Mouse (Mus musculus) limb, embryonic 15.5 days (tissue): ENCODE results near the gene Tsr1. TPM values are rescaled to one million over a fixed set of nuclear protein-coding genes. Genes with fewer than 3 reads are reported as not detected.

ENCODE experiments used
- ATAC-seq: fragments of 200-750 bp; cut with Nextera tagmentation; 2 replicates; pipeline ENCODE4 v1.8.0; 2017; ENCODE audit warnings: low read depth, moderate TSS enrichment; ENCODE audit not compliant: insufficient number of reproducible peaks, low FRiP score, low TSS enrichment
- H3K27ac ChIP-seq: fragments of 300-500 bp; sonication (generic); 2 replicates; pipeline ENCODE4 v1.5.1; 2015; ENCODE audit warnings: moderate library complexity, mild to moderate bottlenecking, inconsistent platforms
- H3K27me3 ChIP-seq: fragments of 300-500 bp; sonication (generic); 2 replicates; pipeline ENCODE4 v1.6.1; 2015; ENCODE audit warnings: inconsistent platforms
- H3K36me3 ChIP-seq: fragments of 300-500 bp; sonication (generic); 2 replicates; pipeline ENCODE4 v1.6.1; 2015; ENCODE audit warnings: inconsistent platforms
- H3K4me1 ChIP-seq: fragments of 300-500 bp; sonication (generic); 2 replicates; pipeline ENCODE4 v1.6.1; 2015; ENCODE audit warnings: inconsistent platforms
- H3K4me2 ChIP-seq: fragments of 300-500 bp; sonication (generic); 2 replicates; pipeline ENCODE4 v1.6.1; 2015; ENCODE audit warnings: mild to moderate bottlenecking, inconsistent platforms
- H3K4me3 ChIP-seq: fragments of 300-500 bp; sonication (generic); 2 replicates; pipeline ENCODE4 v1.5.1; 2015; ENCODE audit warnings: mild to moderate bottlenecking, inconsistent platforms
- H3K9ac ChIP-seq: fragments of 300-500 bp; sonication (generic); 2 replicates; pipeline ENCODE4 v1.6.1; 2015; ENCODE audit warnings: inconsistent platforms
- H3K9me3 ChIP-seq: fragments of 300-500 bp; sonication (generic); 2 replicates; pipeline ENCODE4 v1.6.1; 2016; ENCODE audit warnings: inconsistent platforms
- WGBS: fragments of 180-500 bp; shearing (Covaris S2); methylation state at CpG from one replicate; pipeline ENCODE4 v1.1.7; 2015; 5-methylcytosine and 5-hydroxymethylcytosine counted together
- polyA plus RNA-seq: library from polyadenylated mRNA; unstranded; fragments of >200 nt; fragmentation: Nextera tagmentation; extraction: Ambion mirVana; gene quantifications from 2 replicates; pipeline ENCODE4 v1.2.1, GENCODE M21; 2015

The Tsr1 gene
- polyA plus RNA-seq, 1 experiment from 2014 or later: 45.4 TPM

GRCm38 (mm10) chr11:74901555-74901954 is 3.7 kb downstream of the Tsr1 start:
- Histone ChIP-seq H3K27me3 (no peaks in the 10 kb centered on the region), H3K36me3 (peaks cover 68% of the 10 kb centered on the region), H3K9me3 (no peaks in the 10 kb centered on the region), H3K4me3 (no peak overlapping the region), H3K4me2 (no peak overlapping the region), H3K27ac (no peak overlapping the region), H3K9ac (no peak overlapping the region), H3K4me1 (peaks cover 19% of the 10 kb centered on the region)
- WGBS: 88% methylated on average over 6 of the region's 6 CpGs
- no peak for ATAC-seq

- ATAC-seq: no peak
- 93% methylated on average over 5 of the region's 5 CpGs for WGBS
- Histone ChIP-seq H3K36me3 (peaks cover 76% of the 10 kb centered on the region), H3K9ac (no peak overlapping the region), H3K4me1 (peaks cover 15% of the 10 kb centered on the region; the same call in 1 of the 2 replicates), H3K9me3 (no peaks in the 10 kb centered on the region), H3K27me3 (no peaks in the 10 kb centered on the region), H3K4me3 (no peak overlapping the region), H3K4me2 (no peak overlapping the region), H3K27ac (no peak overlapping the region)
Measured at GRCm38 (mm10) chr11:74902416-74902815, 4.5 kb downstream of the Tsr1 start.

DNA sequence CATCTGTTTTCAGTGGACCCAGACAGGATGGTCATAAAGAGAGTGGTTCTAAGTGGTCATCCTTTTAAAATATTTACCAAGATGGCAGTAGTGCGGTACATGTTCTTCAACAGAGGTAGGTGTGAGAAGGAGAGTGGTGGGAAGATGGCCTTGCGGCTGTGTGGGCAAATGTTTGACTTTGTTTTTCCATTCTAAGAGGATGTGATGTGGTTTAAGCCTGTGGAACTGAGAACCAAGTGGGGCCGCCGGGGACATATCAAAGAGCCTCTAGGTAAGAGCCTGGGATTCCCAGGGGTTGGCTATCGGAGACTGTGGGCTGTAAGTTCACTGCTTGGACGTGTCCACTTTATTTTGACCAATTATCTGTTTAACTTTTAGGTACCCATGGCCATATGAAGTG is 10.0 kb downstream of the Tsr1 start:
- no peak overlapping the region for H3K4me3 ChIP-seq
- no peaks in the 10 kb centered on the region for H3K4me1 ChIP-seq
- no peak for ATAC-seq
- no peak overlapping the region for H3K9ac ChIP-seq
- no peak overlapping the region for H3K4me2 ChIP-seq
- peaks cover 76% of the 10 kb centered on the region for H3K36me3 ChIP-seq
- H3K27me3 ChIP-seq: no peaks in the 10 kb centered on the region
- H3K27ac ChIP-seq: no peak overlapping the region
- 90% methylated on average over 6 of the region's 6 CpGs for WGBS
- H3K9me3 ChIP-seq: no peaks in the 10 kb centered on the region

GRCm38 (mm10) chr11:74908618-74909399 is 10.9 kb downstream of the Tsr1 start:
- 80% methylated on average over 12 of the region's 12 CpGs for WGBS
- ATAC-seq: no peak
- Histone ChIP-seq H3K4me3 (no peak overlapping the region), H3K9me3 (no peaks in the 10 kb centered on the region), H3K27me3 (no peaks in the 10 kb centered on the region), H3K4me1 (no peaks in the 10 kb centered on the region), H3K9ac (no peak overlapping the region), H3K36me3 (peaks cover 66% of the 10 kb centered on the region), H3K27ac (no peak overlapping the region), H3K4me2 (no peak overlapping the region)

DNA sequence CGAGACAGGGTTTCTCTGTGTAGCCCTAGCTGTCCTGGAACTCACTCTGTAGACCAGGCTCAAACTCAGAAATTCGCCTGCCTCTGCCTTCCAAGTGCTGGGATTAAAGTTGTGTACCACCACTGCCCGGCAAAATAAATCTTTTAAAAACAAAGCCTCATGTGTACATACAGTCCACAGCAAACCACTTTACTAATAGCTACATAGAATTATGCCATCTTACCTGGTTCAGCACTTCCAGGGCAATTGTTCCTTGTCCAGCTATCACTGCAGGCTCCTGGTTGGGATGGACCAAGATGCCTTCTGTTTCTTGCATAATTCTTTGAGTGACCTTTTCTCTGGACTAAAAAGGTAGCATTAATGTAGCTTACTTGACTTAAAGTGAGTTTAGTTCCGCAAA is 12.1 kb downstream of the Tsr1 start:
- no peak for ATAC-seq
- no peaks in the 10 kb centered on the region for H3K4me1 ChIP-seq
- WGBS: 90% methylated on average over 4 of the region's 4 CpGs
- H3K4me2 ChIP-seq: no peak overlapping the region
- H3K9me3 ChIP-seq: no peaks in the 10 kb centered on the region
- peaks cover 55% of the 10 kb centered on the region for H3K36me3 ChIP-seq
- no peak overlapping the region for H3K27ac ChIP-seq
- no peak overlapping the region for H3K9ac ChIP-seq
- H3K4me3 ChIP-seq: no peak overlapping the region
- H3K27me3 ChIP-seq: no peaks in the 10 kb centered on the region

- no peak overlapping the region for H3K4me3 ChIP-seq
- no peak overlapping the region for H3K9ac ChIP-seq
- WGBS: 80% methylated on average over 3 of the region's 3 CpGs
- H3K4me1 ChIP-seq: no peaks in the 10 kb centered on the region; the same call in 1 of the 2 replicates
- ATAC-seq: no peak
- H3K4me2 ChIP-seq: no peak overlapping the region
- H3K27me3 ChIP-seq: no peaks in the 10 kb centered on the region
- peaks cover 30% of the 10 kb centered on the region for H3K36me3 ChIP-seq
- H3K27ac ChIP-seq: no peak overlapping the region
- H3K9me3 ChIP-seq: no peaks in the 10 kb centered on the region
Measured at GRCm38 (mm10) chr11:74912492-74912891, 14.6 kb downstream of the Tsr1 start.

GRCm38 (mm10) chr11:74919249-74919648 is 21.4 kb downstream of the Tsr1 start:
- Histone ChIP-seq H3K9me3 (no peaks in the 10 kb centered on the region), H3K9ac (no peak overlapping the region), H3K36me3 (peaks cover 29% of the 10 kb centered on the region), H3K4me3 (no peak overlapping the region), H3K4me2 (no peak overlapping the region), H3K27me3 (no peaks in the 10 kb centered on the region), H3K4me1 (no peaks in the 10 kb centered on the region; the same call in 1 of the 2 replicates), H3K27ac (no peak overlapping the region)
- no peak for ATAC-seq
- WGBS: 56% methylated on average over 6 of the region's 6 CpGs

DNA sequence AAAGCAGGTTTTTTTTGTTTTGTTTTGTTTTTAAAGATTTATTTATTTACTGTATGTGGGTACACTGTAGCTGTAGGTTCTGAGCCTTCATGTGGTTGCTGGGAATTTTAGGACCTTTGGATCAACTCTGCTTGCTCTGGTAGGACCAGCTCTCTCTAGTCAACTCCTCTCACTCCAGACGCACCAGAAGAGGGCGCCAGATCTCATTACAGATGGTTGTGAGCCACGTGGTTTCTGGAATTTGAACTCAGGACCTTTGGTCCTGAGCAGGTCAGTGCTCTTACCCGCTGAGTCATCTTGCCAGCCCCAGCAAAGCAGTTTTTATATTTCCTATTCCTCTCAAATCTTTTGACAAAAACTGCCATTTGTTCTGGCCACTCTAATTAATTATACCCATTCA is 26.3 kb downstream of the Tsr1 start:
- Histone ChIP-seq H3K27ac (no peak overlapping the region), H3K4me3 (no peak overlapping the region), H3K27me3 (no peaks in the 10 kb centered on the region), H3K4me1 (peaks cover 14% of the 10 kb centered on the region), H3K9ac (no peak overlapping the region), H3K4me2 (no peak overlapping the region), H3K36me3 (peaks cover 13% of the 10 kb centered on the region), H3K9me3 (no peaks in the 10 kb centered on the region)
- no peak for ATAC-seq
- WGBS: 64% methylated on average over 4 of the region's 4 CpGs

GRCm38 (mm10) chr11:74925577-74926387 is 27.9 kb downstream of the Tsr1 start, which contains the start of the genes Smg6 and Srr:
Gene Smg6, plus strand, starts transcription at chr11:74925823.
Gene Srr, minus strand, starts transcription at chr11:74925948.
- Histone ChIP-seq H3K27me3 (no peaks in the 10 kb centered on the region), H3K4me1 (peaks cover 14% of the 10 kb centered on the region), H3K4me2 (peak within 1 kb of the TSS; percentile 55), H3K27ac (peak within 1 kb of the TSS; percentile 99), H3K9me3 (no peaks in the 10 kb centered on the region), H3K9ac (peak within 1 kb of the TSS; percentile 91), H3K4me3 (peak within 1 kb of the TSS; percentile 96), H3K36me3 (peaks cover 13% of the 10 kb centered on the region)
- under 1% methylated on average over 88 of the region's 88 CpGs for WGBS
- peak; percentile 94 for ATAC-seq

GRCm38 (mm10) chr11:74926388-74927005 is 28.6 kb downstream of the Tsr1 start:
- Histone ChIP-seq H3K9ac (peak overlapping the region; percentile 91), H3K36me3 (peaks cover 14% of the 10 kb centered on the region), H3K27ac (peak overlapping the region; percentile 99), H3K4me3 (peak overlapping the region; percentile 96), H3K9me3 (no peaks in the 10 kb centered on the region), H3K27me3 (no peaks in the 10 kb centered on the region), H3K4me2 (peak overlapping the region; percentile 55), H3K4me1 (peaks cover 14% of the 10 kb centered on the region)
- 5% methylated on average over 11 of the region's 11 CpGs for WGBS
- 0 out of 2 replicates have a peak, but pooled peaks have one; percentile 10 for ATAC-seq

- ATAC-seq: no peak
- H3K4me3 ChIP-seq: no peak overlapping the region
- H3K4me1 ChIP-seq: peaks cover 14% of the 10 kb centered on the region
- H3K4me2 ChIP-seq: peak overlapping the region; percentile 55; the same call in 1 of the 2 replicates
- no peaks in the 10 kb centered on the region for H3K27me3 ChIP-seq
- no peak overlapping the region for H3K27ac ChIP-seq
- no peaks in the 10 kb centered on the region for H3K9me3 ChIP-seq
- H3K9ac ChIP-seq: no peak overlapping the region
- peaks cover 16% of the 10 kb centered on the region for H3K36me3 ChIP-seq
- 93% methylated on average over 2 of the region's 2 CpGs for WGBS
Measured at GRCm38 (mm10) chr11:74927236-74927725, 29.4 kb downstream of the Tsr1 start.
